Mouse (Mus musculus) lung, postnatal 0 days (tissue): ENCODE results near the gene Gm10097.

Experiments
- CTCF ChIP-seq: IDR thresholded peaks from 2 replicates; pipeline ENCODE4 v1.5.1; 2016; ENCODE audit warnings: antibody characterized with exemption, mild to moderate bottlenecking
- EP300 ChIP-seq: IDR thresholded peaks from 2 replicates; pipeline ENCODE4 v1.6.1; 2016; ENCODE audit warnings: antibody characterized with exemption, mild to moderate bottlenecking, control low read depth

GRCm38 (mm10) chr10:5029883-5030282, 39.1 kb upstream of the Gm10097 start:
- no peak for TF ChIP-seq CTCF
- TF ChIP-seq EP300, result no peak
